Mouse (Mus musculus) megakaryocyte, embryonic 14.5 days (primary cell): ENCODE data around the gene Lztr1.

ENCODE experiments used
- FLI1 ChIP-seq: IDR thresholded peaks from 2 replicates; pipeline ENCODE4 v1.6.1; 2012; ENCODE audit warnings: low read length, inconsistent platforms, mixed read lengths
- GATA1 ChIP-seq: IDR thresholded peaks from 3 replicates; pipeline ENCODE4 v1.6.1; 2012; ENCODE audit warnings: mixed read lengths, low read length, inconsistent platforms, borderline replicate concordance

GRCm38 (mm10) chr16:17532271-17532670, 23.8 kb downstream of the Lztr1 start:
- TF ChIP-seq GATA1 (no peak), FLI1 (no peak)
